Mouse (Mus musculus) ES-Bruce4 (cell line): ENCODE measurements at regions not wholly inside any gene's neighbourhood (a gene's known extent, or its start where the extent isn't known, plus 50 kb on each side); places are given as distances from the start of the nearest gene placed in this dataset.

Experiments used
- CTCF ChIP-seq: IDR thresholded peaks from one replicate; pipeline ENCODE4 v1.8.1; 2011; ENCODE audit warnings: low read depth, low read length
- POLR2A ChIP-seq: IDR thresholded peaks from one replicate; pipeline ENCODE4 v1.8.1; 2011; ENCODE audit warnings: low read length; ENCODE audit not compliant: insufficient read depth

- TF ChIP-seq CTCF (no peak), POLR2A (no peak)
Observed at GRCm38 (mm10) chr17:82199031-82199642, 461.0 kb upstream of the Slc8a1 start.
